1 mouse cellular context compared by ENCODE assay signal in the genomic region with DNA sequence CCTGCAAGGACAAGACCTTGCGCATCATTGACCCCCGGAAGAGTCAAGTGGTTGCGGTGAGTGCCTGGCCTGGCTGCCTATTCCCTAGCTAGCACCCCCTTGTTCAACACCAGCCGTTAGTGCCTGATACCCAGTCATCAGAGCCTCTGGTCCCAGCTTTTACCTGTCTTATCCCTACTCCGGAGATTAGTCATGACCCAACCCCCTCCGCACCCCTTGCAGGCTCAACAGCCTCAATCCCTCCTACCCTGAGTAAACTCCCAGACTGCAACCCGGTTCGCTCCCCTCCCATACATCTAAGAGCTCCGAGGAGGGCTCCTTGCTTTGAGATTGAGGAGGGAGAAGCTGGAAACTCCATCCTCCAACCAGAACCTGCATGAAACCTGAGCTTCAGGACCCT.
TF ChIP-seq lines count a peak whose summit lies in the region.

No protein-coding gene starts in this region.

TF ChIP-seq in ES-E14, 5 proteins besides CTCF, POLR2A, EP300 and RAD21:
- TF ChIP-seq MAFK (IDR thresholded peaks at IDR 0.05; ENCODE audit: insufficient read depth, low read depth, low read length) (no peak), HCFC1 (IDR thresholded peaks at IDR 0.05; ENCODE audit: borderline replicate concordance, insufficient read depth, low read length) (no peak), ZNF384 (IDR thresholded peaks at IDR 0.05; ENCODE audit: low read depth, low read length) (no peak), ZC3H11A (IDR thresholded peaks at IDR 0.05; ENCODE audit: borderline replicate concordance, low read depth, low read length) (no peak), CHD2 (IDR thresholded peaks at IDR 0.05; ENCODE audit: low read depth, low read length) (no peak)
